Mouse (Mus musculus): ENCODE measurements around the gene Dapk2.
A peak's percentile ranks its signal among the peaks of the same experiment; 100 is the strongest.

The Dapk2 gene

DNA sequence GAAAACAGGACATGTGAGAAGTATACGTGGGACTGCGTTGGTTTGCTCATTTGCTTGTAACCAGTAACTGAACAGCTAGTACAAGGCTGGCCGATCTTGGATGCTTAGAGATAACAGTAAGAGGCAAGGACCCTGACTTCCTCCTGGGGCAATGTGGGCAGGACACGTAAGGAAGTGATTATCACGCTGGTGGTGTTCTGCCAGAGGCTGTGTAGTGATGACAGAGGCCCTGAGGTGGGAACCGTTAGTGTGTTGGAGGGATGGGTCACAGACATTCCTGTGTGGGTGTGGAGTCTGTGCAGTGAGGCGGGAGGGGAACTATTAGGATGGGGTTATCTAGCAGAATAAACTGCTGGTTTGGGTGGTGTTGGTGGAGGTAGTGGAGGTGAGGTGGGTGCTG, 81.2 kb downstream of the Dapk2 start:
- DNase-seq = no peak

DNA sequence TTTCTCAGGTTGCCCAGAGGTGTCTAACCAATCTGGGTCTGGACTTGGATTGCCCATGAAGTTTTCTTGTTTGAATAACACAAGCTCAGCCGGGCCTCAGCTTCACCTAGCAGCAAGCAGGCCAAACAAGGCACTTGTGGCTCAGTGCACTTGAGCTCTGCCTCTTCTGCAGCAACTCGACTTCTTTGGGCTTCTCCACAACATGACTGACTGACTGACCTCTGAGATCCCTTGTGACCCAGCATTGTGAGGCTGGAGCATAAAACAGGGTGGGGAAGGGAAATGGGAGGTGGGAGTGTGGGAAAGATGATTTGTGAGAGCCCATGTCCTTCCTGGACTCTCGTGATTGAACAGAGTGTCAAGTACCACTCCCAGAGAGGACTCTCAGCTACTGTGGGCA, 81.7 kb downstream of the Dapk2 start:
- DNase-seq = no peak

DNA sequence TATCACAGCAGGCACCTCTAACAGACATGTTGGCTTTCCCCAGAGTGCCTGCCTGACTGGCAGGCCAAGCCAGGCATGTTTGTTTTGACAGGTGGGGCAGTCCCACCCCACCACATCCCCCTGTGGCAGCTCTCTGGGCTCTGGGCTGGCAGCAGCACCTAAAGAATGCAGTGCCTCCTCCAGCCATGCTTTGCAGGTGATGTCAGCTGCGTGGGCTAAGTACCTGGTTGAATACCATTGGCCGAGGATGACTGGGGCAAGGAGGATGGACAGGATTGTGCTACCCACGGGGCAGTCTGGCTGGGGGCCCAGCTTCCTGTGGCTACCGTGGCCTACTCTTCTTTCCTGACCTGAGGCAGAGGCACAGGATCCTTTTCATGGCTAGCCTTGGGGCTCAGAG, 82.5 kb downstream of the Dapk2 start:
- DNase-seq = no peak

DNA sequence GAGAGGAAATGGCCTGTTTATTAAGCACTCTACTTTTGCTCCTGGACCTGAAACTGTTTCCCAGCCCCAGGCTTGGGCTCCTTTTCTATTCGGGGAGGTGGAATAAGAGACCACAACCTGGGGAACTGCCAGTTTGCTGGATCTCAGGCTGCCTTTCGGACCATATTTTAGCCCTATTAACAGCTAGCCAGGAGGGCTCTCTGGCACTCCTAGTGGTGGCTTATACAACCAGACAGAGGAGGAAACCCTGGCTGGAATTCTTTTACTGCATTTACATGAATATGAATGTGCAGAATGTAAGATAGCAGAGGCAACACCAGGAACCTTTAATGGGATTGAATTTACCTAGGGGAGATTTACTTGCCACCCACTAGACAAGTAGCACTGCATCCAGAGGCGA, 83.0 kb downstream of the Dapk2 start:
- peak; percentile 76 for DNase-seq

DNA sequence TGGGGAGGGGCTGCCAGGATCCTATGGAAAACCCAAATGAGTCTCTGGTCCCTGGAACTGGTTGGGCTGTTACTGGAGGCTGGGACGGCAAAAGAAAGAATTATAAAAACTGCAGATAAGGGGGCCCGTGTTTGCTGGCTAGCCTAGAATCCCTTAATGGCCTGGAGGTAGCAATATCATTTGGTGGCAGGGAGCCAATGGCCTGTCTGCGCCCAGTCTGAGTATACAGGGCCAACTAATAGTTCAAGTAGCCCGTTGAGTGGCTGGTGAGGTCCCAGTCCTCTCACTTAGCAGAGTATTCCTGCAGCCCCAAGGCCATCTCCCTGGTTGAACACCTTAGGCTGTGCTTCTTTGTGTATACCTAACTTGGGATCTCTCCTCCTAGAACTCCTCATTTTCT, 83.7 kb downstream of the Dapk2 start:
- DNase-seq = no peak

DNA sequence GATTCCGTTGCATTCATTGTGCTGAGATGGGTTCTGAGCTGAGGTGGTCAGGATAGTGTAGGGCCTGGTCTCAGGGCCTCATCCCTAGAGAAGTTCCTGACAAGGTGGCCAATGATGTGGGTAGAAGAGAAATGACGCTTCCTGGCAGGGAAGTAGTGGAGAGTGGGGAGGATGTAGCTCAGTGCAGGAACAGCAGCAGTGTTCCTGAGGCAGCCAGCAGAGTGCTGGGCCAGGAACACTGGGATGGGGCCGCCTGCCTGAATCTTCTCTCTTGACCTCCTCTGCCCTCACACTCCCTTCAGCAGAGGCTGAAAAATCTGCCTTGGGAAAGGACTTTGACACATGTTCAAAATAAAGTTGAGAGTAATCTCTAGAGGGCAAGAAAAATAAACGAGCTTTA, 85.2 kb downstream of the Dapk2 start:
- DNase-seq = no peak

DNA sequence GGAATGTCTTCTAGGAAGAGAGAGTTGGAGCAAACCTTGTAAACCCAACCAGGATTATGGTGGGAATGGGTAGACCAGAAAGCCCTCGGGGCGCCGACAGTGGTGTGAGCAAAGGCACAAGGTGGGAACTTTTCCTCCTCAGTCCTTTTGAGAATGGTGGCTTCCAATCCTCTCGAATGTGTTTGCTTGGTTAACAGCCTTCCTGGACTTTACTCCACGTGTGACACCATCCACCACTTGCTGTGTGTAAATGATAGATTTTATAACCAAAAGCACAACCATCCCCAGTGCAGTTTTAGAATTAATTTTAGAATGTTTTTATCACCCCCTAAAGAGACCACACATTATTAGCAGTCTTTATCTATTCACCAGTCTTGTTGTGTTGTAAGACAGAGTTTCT, 86.1 kb downstream of the Dapk2 start:
- DNase-seq = no peak

DNA sequence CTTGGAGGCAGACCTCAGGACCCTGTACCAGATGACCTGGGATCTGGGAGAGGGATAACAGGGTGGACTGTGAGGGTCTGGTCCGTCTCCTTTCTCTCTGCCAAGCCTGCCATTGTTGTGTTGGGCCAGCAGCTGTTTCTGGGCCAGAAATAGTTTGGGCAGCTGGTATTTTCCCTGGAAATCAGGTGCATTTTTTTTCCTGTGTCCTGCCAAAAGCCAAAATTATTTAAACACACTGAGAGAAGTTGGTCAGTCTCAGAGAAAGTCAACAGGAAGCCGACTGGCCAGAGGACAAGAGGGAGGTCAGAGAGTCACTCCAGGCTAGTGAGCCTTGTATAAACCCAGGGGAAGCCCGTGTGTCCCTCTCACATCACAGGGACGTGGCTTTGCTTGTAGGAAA, 87.7 kb downstream of the Dapk2 start:
- DNase-seq = no peak

DNA sequence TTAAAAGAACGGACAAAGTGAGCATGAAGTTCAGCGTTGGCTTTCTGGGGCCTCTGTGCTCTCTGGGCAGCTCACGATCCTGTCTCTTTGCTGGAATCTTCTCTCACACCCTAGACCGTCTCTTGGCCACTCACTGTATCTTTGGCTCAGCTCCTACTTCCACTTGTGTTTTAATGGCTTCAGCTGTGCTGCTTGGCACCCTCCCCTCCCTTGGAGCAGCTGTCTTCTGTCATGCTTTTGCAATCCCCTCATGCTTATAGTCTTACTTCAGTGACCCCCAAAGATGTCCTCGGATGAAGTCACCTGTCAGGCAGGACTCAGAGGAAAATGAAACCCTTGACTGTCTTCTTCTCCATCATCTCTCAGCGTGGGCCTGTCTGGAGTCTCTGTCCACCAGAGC, 91.3 kb downstream of the Dapk2 start:
- DNase-seq = no peak

DNA sequence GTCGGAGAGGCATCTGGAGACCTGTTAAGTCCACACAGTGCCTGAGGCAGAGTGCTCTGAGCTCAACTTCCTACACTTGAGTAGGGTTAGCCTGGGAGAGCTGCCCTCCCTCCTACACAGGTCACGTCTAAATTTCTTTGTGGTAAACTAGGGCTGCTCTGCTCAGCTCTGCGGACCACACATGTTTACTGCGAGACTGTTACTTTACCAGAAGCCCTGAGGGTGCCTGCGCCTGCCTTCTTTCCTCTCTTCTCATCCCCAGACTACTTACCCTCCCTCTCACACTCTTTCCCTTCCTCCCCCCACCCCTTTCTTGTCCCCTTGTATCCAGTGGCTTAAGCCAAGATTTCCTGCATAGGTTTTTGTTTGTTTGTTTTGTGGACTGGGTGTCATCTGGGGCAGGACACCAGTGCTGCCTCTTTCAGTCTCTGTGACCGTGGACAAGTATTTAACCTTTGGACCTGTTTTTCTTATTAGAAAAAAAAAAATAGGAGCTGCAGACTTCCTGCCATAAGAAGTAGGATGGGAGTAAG, 93.2 kb downstream of the Dapk2 start:
- DNase-seq = peak; percentile 42

DNA sequence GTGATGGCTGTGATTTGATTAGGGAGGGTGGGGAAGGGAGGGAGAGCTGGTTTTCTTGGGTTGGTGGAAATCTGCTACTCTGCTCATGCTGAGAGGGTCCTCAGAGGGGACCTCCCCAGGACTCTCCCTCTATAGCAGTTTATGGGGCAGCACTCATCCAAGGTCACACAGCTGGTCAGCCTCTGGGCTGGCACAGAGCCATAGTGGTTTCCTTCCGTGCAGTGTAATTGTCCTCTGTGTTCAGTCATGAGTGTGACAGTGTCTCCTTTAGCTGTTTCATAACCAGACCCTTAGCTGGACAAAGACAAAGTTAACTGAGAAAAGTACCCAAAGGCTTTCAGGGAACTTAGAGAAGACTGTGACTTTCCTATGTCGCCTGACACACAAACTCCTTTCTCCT, 103.7 kb downstream of the Dapk2 start:
- DNase-seq = no peak

DNA sequence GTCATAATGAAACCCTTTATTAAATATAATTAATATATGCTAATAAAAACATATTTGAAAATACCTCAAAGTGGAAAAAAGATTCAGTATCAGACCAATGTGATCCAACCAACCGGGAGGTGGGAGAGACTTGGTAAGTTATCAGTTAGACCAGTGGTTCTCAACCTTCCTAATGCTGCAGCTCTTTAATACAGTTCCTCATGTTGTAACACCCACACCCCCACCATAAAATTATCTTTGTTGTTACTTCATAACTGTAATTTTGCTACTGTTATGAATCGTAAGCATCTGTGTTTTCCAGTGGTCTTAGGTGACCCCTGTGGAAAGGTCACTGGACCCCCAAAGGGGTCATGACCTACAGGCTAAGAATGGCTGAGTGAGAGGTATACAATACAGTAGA, 105.7 kb downstream of the Dapk2 start:
- no peak for DNase-seq

DNA sequence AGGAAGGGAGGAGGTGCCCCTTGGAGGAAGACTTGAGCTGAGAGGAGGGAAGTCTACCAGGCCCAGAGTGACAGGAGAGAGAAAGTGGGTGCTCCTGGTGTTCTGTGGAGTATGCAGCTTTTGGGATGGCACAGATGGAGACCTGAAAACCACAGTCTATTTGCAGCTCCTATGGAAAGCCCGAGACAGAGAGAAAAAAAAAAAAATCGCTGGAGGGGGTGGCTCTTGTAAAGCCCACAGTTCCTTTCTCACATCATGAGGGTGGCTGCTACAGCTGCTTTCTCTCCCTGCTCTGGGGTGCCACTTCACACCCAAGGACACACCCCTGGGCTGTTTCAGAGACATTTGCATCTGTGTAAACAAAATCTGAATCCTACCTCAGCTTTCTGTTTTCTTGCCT, 107.6 kb downstream of the Dapk2 start:
- no peak for DNase-seq

DNA sequence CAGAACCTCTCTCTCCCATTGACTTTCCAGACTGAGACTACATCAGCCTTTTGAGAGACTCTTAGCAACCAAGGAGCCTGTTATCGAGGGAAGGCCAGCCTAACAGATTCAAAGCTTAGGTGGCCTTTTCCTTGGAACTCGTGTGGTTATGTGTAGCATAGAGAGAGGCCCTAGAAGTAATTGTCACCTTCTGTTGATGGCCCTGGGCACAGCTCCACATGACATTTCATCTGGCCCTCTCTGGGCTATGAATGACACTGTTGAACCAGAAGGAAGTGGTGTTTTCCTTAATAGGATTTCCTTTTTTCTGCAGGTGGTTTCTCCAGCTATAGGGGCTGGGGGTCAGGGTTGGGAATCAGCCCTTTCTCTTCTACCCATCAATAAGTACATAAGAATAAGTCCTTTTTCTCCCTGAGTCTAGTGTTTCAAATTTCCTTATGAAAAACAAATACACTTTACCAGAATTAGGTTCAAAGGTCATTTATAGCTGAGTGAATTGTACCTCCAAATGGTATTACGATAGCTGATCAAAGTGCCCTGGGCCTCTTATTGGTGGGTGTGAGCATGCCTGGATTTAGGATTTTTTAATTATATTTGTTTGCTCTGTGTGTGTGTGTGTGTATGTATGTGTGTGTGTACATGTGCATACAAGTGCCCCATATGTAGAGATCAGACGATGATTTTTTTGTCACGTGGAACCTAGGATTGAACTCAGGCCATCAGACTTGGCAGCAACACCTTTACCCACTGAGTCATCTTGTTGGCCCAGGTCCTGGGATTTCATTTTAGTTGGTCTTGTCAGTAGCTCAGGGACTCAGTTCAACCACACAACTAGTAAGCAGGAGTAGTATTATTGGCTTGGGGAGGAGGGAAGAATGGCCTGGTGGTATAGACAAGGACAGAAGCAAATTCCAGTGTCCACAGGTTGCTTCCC, 108.5 kb downstream of the Dapk2 start:
- DNase-seq = no peak

DNA sequence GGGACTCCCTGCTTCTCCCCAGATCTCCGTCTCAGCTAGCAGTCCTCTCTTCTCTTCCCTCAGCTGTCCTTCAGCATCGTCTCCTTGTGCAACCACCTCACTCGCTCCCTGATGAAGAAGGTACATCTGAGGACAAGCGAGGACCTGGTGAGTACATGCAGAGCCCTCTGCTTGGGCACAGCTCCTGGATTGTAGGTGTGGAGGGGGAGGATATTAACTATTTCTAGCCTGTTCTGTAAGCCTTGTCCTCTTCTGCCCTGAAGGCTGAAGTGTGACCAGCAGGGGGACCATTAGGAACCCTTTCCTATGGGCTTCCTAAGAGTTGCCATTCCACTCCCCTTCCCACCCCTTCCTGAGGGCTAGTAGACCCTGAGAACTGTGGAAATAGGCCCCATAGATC, 110.8 kb downstream of the Dapk2 start:
- no peak for DNase-seq

DNA sequence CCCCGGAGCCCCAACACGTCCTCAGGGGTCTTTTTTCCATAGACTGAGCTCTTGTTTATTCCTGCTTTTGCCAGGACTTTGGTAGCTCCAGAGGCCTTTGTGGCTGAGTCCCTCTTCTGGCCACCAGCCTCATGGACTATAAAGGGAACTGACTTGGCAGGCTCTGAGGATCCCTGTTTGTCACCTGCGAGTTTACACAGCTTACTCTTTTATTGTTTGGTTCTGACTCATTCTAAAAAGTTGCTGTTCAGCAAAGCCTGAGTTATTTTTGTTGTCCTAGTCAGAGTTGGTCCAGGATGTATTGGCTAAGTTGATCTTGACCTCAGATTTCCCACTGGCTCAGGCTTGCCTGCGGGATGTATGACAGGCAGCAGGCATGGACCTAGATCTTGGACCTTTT, 112.0 kb downstream of the Dapk2 start:
- DNase-seq = no peak

DNA sequence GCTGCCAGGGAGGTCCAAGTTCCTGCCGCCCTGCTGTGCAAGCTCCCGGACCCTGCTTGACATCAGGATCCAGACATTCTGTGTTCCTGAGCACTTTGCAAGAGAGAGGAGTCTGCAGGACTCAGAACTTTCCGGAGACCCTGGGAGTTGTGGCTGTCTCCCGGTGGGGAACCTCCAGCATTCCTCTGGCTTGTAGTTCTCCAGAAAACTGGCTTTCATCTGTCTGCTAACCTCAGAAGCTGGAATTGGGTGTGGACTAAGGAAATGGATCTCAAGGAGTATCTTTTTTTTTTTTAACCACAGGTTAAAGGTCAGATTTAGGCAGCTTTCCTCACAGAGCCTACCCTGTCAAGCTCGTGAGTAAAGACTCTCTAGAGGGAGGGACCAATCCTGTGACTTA, 113.7 kb downstream of the Dapk2 start:
- DNase-seq = no peak

DNA sequence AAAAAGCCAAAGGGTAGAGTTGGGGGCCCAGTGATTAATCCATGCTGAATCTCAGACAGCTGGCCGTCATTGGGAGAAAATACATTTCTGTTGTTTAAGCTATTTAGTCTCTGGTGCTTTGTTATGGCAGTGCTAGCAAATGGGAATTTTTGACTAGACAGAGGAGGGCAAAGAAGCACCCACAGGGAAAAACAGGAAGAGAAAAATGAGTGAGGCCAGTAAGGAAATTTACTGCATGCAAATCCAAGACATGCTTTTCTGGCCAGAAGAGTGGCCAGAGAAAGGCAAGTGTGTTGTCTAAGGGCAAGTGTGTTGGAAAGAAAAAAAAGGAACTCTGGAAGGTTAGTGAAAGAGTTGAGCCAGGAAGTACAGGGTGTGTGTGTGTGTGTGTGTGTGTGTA, 115.6 kb downstream of the Dapk2 start:
- DNase-seq = no peak

DNA sequence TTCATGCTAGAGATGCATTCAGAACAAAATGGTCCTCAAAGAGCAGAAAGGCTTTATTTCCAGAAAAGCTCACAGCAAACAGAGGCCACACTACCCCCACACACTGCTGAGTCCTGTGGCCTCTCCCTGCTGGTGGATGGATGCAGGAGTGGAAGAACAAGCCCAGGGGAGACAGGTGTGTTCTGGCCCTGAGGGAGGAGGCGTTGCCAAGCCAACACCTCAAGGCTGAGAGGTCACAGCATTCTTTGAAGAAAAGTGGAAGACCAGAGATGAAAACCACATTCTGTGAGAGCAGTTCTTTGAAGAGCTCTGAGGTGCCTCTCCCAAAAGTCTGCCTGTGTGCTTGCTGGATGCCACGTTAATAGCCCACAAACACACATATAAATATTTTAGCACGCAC, 116.6 kb downstream of the Dapk2 start:
- DNase-seq = no peak

DNA sequence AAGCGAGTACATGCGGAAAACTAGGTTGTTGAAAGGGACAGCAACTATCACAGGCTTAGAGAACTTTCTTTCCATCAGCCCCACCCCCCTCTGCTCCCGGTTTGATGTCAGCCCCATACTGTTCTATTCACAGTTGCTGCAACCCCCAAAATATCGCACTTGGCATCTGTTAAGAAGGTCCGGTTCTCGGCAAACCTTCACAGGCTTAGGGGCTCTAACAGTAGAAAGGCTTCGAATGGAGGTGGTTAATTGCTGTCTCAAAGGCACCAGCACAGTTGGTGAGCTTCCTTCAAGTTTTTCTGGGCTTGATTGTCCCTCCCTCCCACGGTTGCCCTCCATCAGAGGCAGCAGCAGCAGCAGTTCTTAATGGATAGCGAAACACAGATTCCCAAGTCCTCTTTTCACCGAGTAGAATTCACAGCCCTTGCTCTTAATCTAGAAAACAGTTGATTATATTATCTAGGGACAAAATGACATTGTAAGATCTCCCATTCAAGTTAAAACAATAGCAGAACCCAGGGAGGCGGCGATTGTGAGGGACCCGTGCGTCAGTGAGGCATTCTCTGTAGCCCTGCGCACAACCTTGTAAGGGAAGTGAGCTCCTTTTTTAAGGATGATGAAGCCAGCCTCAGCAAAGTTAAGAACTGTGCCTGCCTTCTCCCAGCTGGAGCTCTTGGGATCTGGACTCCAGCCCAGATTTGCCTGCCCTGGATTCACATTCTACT, 117.4 kb downstream of the Dapk2 start:
- peak; percentile 63 for DNase-seq

DNA sequence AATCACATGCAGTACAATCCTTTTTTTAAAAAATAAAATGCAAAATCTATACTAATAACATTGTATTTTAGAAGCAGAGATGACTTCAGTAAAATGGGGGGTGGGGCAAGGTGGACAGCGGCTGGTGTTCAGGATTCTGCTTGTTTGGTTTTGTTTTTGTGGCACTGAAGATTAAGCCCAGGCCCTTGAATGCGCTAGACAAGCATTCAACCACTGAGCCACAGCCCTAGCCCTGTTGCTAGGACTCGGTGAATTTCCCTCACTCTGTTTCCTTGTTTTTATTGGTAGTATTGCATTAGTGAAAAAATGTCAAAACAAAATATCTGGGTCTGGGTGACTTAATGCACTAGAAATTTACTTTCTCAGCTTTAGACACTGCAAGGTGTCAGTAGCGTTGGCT, 118.0 kb downstream of the Dapk2 start:
- DNase-seq = no peak

DNA sequence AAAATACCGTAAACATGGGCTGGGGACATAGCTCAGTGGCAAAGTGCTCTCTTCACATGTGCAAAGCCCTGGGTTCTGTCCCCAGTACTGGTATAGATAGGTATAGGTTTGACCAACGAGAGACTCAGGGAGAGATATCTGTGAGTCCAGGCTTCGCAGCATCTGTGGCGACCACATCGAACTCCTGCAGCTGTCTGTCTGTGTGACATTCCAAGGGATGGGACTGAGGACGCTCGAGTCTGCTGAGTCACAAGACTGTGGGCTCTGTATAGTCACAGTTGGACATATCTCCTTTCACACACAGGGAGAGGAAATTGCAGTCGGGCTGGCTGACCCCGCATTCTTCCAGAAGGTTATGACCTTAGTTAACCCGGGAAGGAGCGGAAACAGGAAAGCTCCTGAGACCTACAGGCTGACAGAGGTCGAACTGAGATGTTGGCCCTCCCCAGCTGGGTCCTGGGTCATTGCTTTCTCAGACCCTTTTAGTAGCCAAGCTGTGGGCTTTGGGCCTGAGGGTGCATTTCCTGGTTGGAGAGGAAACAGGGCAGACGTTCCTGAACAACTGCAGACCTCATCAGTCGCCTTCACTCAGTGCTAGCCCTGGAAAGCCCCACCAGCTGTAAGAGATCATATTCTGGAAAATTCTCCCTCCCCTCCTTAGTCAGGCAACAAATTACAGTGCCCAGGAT, 118.8 kb downstream of the Dapk2 start:
- peak; percentile 77 for DNase-seq

DNA sequence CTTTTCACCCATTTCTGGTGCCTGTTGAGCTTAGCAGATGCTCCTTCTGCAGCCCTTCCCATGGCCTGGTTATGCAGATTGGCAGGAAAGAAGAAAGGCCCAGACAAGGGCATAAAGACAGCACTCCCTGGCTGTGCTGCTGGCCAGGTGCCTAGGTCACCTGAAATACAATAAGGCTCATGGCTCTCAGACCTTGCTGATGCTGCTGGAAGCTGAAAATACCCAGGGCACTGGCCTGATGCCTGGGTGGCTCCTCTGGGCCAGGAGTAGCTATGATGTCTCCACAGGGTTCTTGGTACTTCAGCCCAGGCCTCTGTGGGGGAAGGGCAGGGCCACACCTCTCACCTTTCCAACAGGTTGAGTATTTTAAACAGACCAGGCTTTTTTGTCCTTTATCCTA, 121.6 kb downstream of the Dapk2 start:
- DNase-seq = no peak

DNA sequence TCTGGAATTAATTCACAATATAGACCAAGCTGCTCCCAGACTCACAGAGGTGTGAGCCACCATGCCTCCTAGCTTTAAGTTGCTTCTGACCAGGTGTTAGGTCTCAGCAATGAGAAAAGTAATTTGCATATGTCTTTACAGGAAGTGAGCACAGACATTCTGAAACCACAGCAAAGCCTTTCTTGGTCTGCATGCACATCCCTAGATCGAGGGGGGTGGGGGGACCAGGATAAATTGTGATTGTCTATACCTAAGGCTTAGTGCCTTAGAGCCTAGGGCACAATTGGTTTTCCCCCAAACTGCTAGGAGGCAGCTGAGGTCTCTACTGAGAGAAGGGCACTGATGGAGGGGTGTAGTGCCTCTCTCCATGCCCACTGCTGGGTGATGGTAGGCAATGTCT, 122.5 kb downstream of the Dapk2 start:
- DNase-seq = no peak
